Mouse (Mus musculus) erythroblast, embryonic 14.5 days (primary cell): Measurements from ENCODE around the gene Adamtsl3.

Source experiments
- GATA1 ChIP-seq: IDR thresholded peaks from 2 replicates; pipeline ENCODE4 v1.6.1; 2012; ENCODE audit warnings: low read length, inconsistent platforms, mixed read lengths
- TAL1 ChIP-seq: IDR thresholded peaks from 3 replicates; pipeline ENCODE4 v1.6.1; 2012; ENCODE audit warnings: low read length, inconsistent platforms, mixed read lengths

DNA sequence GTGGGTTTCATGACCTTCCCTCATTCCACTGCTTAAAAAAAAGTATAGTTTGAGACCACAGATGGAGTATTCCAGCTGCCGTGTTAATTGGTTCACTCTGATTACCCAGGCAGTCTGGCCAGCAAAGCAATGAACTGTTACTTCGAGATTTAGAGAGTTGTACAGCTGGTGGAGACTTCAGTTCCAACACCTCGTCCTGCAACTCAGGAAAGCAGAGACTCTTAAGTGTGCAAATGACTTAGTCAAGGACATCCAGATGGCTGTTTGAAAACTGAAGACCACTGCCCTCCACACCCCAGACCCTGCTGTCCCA lies 48.0 kb downstream of the Adamtsl3 start:
- TF ChIP-seq TAL1 (no peak), GATA1 (no peak)
